Mouse (Mus musculus) heart, embryonic 16.5 days (tissue): ENCODE measurements around the gene Srsf9. TPM values are rescaled to one million over a fixed set of nuclear protein-coding genes. Genes with fewer than 3 reads are reported as not detected.

Source experiments
- ATAC-seq: fragments of 200-750 bp; cut with Nextera tagmentation; replicated peaks from 2 replicates; pipeline ENCODE4 v1.8.0; 2017; ENCODE audit warnings: moderate number of reproducible peaks; ENCODE audit not compliant: insufficient read depth, low FRiP score; ENCODE audit errors: extremely low read depth
- H3K27ac ChIP-seq: fragments of 300-500 bp; sonication (generic); 2 replicates; pipeline ENCODE4 v1.5.1; 2014; ENCODE audit warnings: mild to moderate bottlenecking, low read length, control low read depth, moderate library complexity
- H3K27me3 ChIP-seq: fragments of 300-500 bp; sonication (generic); 2 replicates; pipeline ENCODE4 v1.6.1; 2014; ENCODE audit warnings: low read length, mixed read lengths; ENCODE audit not compliant: control insufficient read depth, insufficient read depth
- H3K36me3 ChIP-seq: fragments of 300-500 bp; sonication (generic); 2 replicates; pipeline ENCODE4 v1.6.1; 2014; ENCODE audit not compliant: control insufficient read depth, insufficient read depth
- H3K4me1 ChIP-seq: fragments of 300-500 bp; sonication (generic); 2 replicates; pipeline ENCODE4 v1.6.1; 2014; ENCODE audit warnings: low read length, mixed read lengths; ENCODE audit not compliant: control insufficient read depth, insufficient read depth
- H3K4me2 ChIP-seq: fragments of 300-500 bp; sonication (generic); 2 replicates; pipeline ENCODE4 v1.6.1; 2014; ENCODE audit warnings: low read depth, mild to moderate bottlenecking, control low read depth, low read length
- H3K4me3 ChIP-seq: fragments of 300-500 bp; sonication (generic); 2 replicates; pipeline ENCODE4 v1.5.1; 2014; ENCODE audit warnings: mild to moderate bottlenecking, control low read depth, low read length
- H3K9ac ChIP-seq: fragments of 300-500 bp; sonication (generic); 2 replicates; pipeline ENCODE4 v1.6.1; 2014; ENCODE audit warnings: low read length, control low read depth
- H3K9me3 ChIP-seq: fragments of 300-500 bp; sonication (generic); replicated peaks from 2 replicates; pipeline ENCODE4 v1.6.1; 2016; ENCODE audit warnings: low read length; ENCODE audit not compliant: control insufficient read depth
- WGBS: fragments of 180-500 bp; shearing (Covaris S2); extraction: QIAGEN DNeasy Blood & Tissue Kit; methylation state at CpG from one replicate; pipeline ENCODE4 v1.1.7; 2014; 5-methylcytosine and 5-hydroxymethylcytosine counted together
- polyA plus RNA-seq: library from polyadenylated mRNA; unstranded; fragments of >200 nt; fragmentation: Nextera tagmentation; extraction: Ambion mirVana; gene quantifications from 2 replicates; pipeline ENCODE4 v1.2.1, GENCODE M21; 2015

Srsf9 gene
- 94.3 and 131 TPM in 2 replicates for polyA plus RNA-seq

GRCm38 (mm10) chr5:115326875-115327609, at the start of gene Srsf9:
Gene Srsf9, plus strand, starts transcription at chr5:115327177.
- Histone ChIP-seq H3K27ac (peak within 1 kb of the TSS; percentile 65), H3K9me3 (no peaks in the 10 kb centered on the region), H3K27me3 (no peaks in the 10 kb centered on the region), H3K4me1 (peaks cover 36% of the 10 kb centered on the region), H3K9ac (peak within 1 kb of the TSS; percentile 97), H3K4me3 (peak within 1 kb of the TSS; percentile 96), H3K36me3 (peaks cover 10% of the 10 kb centered on the region), H3K4me2 (peak within 1 kb of the TSS; percentile 83)
- ATAC-seq, result peak; percentile 91
- 0% methylated on average over 75 of the region's 97 CpGs for WGBS

DNA sequence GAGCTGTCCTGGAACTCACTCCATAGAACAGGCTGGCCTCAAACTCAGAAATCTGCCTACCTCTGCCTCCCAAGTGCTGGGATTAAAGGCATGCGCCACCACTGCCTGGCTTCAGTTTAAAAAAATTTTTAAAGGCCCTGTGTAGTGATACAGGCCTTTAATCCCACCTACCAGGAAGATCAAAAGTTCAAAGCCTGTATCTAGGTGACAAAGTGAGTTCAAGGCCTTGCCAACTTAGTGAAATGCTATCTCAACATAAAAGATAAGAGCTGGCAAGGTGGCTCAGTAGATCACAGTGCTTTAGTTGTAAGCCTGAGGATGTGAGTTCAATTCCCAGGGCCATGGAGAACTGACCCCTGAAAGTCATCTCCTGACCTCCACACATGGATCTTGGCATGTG, 48.9 kb upstream of the Srsf9 start:
- no peaks in the 10 kb centered on the region for H3K36me3 ChIP-seq
- no peak overlapping the region for H3K4me3 ChIP-seq
- WGBS, result 77% methylated on average over 1 of the region's 1 CpGs
- no peaks in the 10 kb centered on the region for H3K9me3 ChIP-seq
- peaks cover 8% of the 10 kb centered on the region for H3K4me1 ChIP-seq
- H3K27ac ChIP-seq, result no peak overlapping the region
- ATAC-seq, result no peak
- H3K27me3 ChIP-seq, result no peaks in the 10 kb centered on the region
- no peak overlapping the region for H3K4me2 ChIP-seq
- H3K9ac ChIP-seq, result no peak overlapping the region

- no peak for ATAC-seq
These were observed 48.2 kb upstream of the Srsf9 start for GRCm38 (mm10) chr5:115278785-115279184.

DNA sequence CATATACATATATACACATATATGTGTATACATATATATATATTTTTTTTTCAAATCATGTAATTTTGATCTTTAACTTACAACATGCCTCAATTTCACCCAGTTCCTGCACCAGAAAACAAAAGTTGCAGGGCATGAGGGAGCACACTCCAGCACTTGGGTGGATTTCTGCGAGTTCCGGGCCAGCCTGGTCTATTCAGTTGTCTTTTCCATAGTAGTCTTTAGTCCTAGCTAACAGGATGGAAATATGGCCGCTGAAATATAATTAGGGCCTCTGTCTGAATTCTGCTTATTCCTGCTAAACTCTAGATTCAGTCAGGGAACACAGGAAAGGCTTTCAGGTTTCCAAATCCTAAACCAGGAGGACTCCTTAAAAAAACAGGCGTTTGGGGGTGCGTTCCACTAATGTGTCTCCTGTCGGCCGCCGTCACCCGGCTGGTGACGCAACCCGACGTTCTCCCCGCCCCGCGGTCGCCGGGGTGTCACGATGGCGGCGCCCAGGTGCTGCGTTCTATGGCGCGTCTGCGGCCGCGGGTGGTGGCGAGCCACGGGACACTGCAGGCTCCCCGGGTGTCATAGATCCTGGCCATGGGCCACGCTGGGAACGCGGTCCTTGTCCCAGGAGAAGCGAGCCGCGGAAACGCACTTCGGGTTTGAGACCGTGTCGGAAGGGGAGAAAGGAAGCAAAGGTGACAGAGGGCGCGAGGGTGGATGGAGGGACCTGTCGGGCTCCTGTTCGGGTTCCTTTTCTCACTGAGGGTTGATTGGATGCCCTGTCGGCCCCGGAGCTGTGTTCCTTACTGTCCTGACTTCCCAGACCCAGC, 47.5 kb upstream of the Srsf9 start, which contains the start of gene Coq5:
Gene Coq5 (plus strand): TSS at position 441 of the 824 bp plus-strand sequence.
- Histone ChIP-seq H3K9ac (peak within 1 kb of the TSS; percentile 89), H3K27me3 (no peaks in the 10 kb centered on the region), H3K4me1 (peaks cover 5% of the 10 kb centered on the region), H3K27ac (peak within 1 kb of the TSS; percentile 76), H3K4me2 (peak within 1 kb of the TSS; percentile 65), H3K9me3 (no peaks in the 10 kb centered on the region), H3K36me3 (peaks cover 12% of the 10 kb centered on the region), H3K4me3 (peak within 1 kb of the TSS; percentile 84)
- ATAC-seq, result peak; percentile 88
- 3% methylated on average over 45 of the region's 45 CpGs for WGBS

More at GRCm38 (mm10) chr5:115278785-115279184, 48.2 kb upstream of the Srsf9 start:
- WGBS, result 58% methylated on average over 2 of the region's 2 CpGs
- Histone ChIP-seq H3K27ac (no peak overlapping the region), H3K4me3 (no peak overlapping the region), H3K9me3 (no peaks in the 10 kb centered on the region), H3K36me3 (peaks cover 6% of the 10 kb centered on the region), H3K9ac (no peak overlapping the region), H3K27me3 (no peaks in the 10 kb centered on the region), H3K4me1 (peaks cover 5% of the 10 kb centered on the region), H3K4me2 (no peak overlapping the region)

- peak overlapping the region; percentile 65 for H3K4me2 ChIP-seq
- H3K27ac ChIP-seq, result peak overlapping the region; percentile 76
- H3K9ac ChIP-seq, result peak overlapping the region; percentile 89
- H3K27me3 ChIP-seq, result no peaks in the 10 kb centered on the region
- 6% methylated on average over 17 of the region's 17 CpGs for WGBS
- peak; percentile 23; the same call in 1 of the 2 replicates for ATAC-seq
- H3K4me1 ChIP-seq, result peaks cover 5% of the 10 kb centered on the region
- peaks cover 17% of the 10 kb centered on the region for H3K36me3 ChIP-seq
- peak overlapping the region; percentile 84 for H3K4me3 ChIP-seq
- no peaks in the 10 kb centered on the region for H3K9me3 ChIP-seq
These were observed 46.8 kb upstream of the Srsf9 start for GRCm38 (mm10) chr5:115280050-115280687.

GRCm38 (mm10) chr5:115284735-115285134, 42.2 kb upstream of the Srsf9 start:
- H3K4me2 ChIP-seq, result no peak overlapping the region
- H3K9ac ChIP-seq, result no peak overlapping the region
- 94% methylated on average over 3 of the region's 3 CpGs for WGBS

DNA sequence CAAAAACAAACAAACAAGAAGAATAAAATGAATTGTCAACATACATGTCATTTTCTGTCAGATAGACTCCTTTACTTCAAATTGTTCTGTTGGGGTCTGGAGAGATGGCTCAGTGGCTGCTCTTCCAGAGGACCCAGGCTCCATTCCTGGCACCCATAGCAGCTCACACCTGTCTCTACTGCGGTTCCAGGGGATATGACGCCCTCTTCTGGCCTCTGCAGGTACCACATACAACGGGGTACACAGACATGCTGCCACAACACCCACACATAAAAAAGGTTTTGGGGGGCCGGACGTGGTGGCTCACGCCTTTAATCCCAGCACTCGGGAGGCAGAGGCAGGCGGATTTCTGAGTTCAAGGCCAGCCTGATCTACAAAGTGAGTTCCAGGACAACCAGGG, 32.8 kb upstream of the Srsf9 start:
- Histone ChIP-seq H3K9ac (no peak overlapping the region), H3K36me3 (peaks cover 47% of the 10 kb centered on the region), H3K4me3 (no peak overlapping the region), H3K27ac (no peak overlapping the region), H3K4me1 (peaks cover 16% of the 10 kb centered on the region), H3K27me3 (no peaks in the 10 kb centered on the region), H3K9me3 (no peaks in the 10 kb centered on the region), H3K4me2 (no peak overlapping the region)
- no peak for ATAC-seq
- 86% methylated on average over 8 of the region's 8 CpGs for WGBS

More at GRCm38 (mm10) chr5:115284735-115285134, 42.2 kb upstream of the Srsf9 start:
- Histone ChIP-seq H3K9me3 (no peaks in the 10 kb centered on the region), H3K4me3 (no peak overlapping the region), H3K4me1 (peaks cover 10% of the 10 kb centered on the region), H3K27me3 (no peaks in the 10 kb centered on the region), H3K36me3 (peaks cover 26% of the 10 kb centered on the region), H3K27ac (no peak overlapping the region)
- ATAC-seq, result no peak

DNA sequence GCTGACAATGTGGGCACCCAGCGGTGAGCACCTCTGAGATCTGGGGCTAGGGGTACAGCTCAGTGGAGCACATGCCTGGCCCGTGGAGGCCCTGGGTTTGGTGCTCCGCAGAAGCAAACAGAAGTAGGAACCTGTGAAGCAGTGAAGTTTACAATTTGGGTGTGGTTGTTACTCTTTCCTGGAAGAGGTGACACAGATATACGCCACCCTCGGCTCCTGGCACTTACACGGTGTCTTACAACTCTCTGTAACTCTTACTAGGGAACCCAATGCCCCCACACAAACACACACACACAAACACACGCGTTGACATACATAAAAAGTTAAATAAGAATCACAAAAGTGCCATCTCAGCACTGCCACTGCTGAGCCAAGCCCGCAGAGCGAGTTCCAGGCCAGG, 30.6 kb upstream of the Srsf9 start:
- ATAC-seq, result no peak
- no peak overlapping the region for H3K9ac ChIP-seq
- 79% methylated on average over 10 of the region's 10 CpGs for WGBS
- peaks cover 20% of the 10 kb centered on the region for H3K4me1 ChIP-seq
- H3K4me3 ChIP-seq, result no peak overlapping the region
- H3K36me3 ChIP-seq, result peaks cover 39% of the 10 kb centered on the region
- no peak overlapping the region for H3K27ac ChIP-seq
- H3K27me3 ChIP-seq, result no peaks in the 10 kb centered on the region
- H3K4me2 ChIP-seq, result no peak overlapping the region
- H3K9me3 ChIP-seq, result no peaks in the 10 kb centered on the region
